Mouse (Mus musculus) forebrain, embryonic 16.5 days (tissue): ENCODE data around the gene Plod2. TPM values are rescaled to one million over a fixed set of nuclear protein-coding genes. Genes with fewer than 3 reads are reported as not detected.
A peak's percentile ranks its signal among the peaks of the same experiment; 100 is the strongest.

ENCODE experiments used
- ATAC-seq: fragments of 200-750 bp; cut with Nextera tagmentation; 2 replicates; pipeline ENCODE4 v1.8.0; 2017; ENCODE audit warnings: mild to moderate bottlenecking, moderate library complexity
- H3K27ac ChIP-seq: fragments of 300-500 bp; sonication (generic); 2 replicates; pipeline ENCODE4 v1.5.1; 2014; ENCODE audit warnings: low read length, control low read depth
- H3K27me3 ChIP-seq: fragments of 300-500 bp; sonication (generic); replicated peaks from 2 replicates; pipeline ENCODE4 v1.6.1; 2014; ENCODE audit warnings: low read length; ENCODE audit not compliant: control insufficient read depth, insufficient read depth
- H3K36me3 ChIP-seq: fragments of 300-500 bp; sonication (generic); 2 replicates; pipeline ENCODE4 v1.6.1; 2014; ENCODE audit not compliant: control insufficient read depth, insufficient read depth
- H3K4me1 ChIP-seq: fragments of 300-500 bp; sonication (generic); replicated peaks from 2 replicates; pipeline ENCODE4 v1.6.1; 2014; ENCODE audit warnings: low read length; ENCODE audit not compliant: control insufficient read depth, insufficient read depth
- H3K4me2 ChIP-seq: fragments of 300-500 bp; sonication (generic); 2 replicates; pipeline ENCODE4 v1.6.1; 2014; ENCODE audit warnings: mild to moderate bottlenecking, low read length, control low read depth
- H3K4me3 ChIP-seq: fragments of 300-500 bp; sonication (generic); replicated peaks from 2 replicates; pipeline ENCODE4 v1.5.1; 2014; ENCODE audit warnings: mild to moderate bottlenecking, low read length, control low read depth
- H3K9ac ChIP-seq: fragments of 300-500 bp; sonication (generic); replicated peaks from 2 replicates; pipeline ENCODE4 v1.6.1; 2014; ENCODE audit warnings: low read depth, low read length, control low read depth
- H3K9me3 ChIP-seq: fragments of 300-500 bp; sonication (generic); 2 replicates; pipeline ENCODE4 v1.6.1; 2016; ENCODE audit warnings: low read length; ENCODE audit not compliant: control insufficient read depth
- WGBS: fragments of 180-500 bp; shearing (Covaris S2); extraction: QIAGEN DNeasy Blood & Tissue Kit; methylation state at CpG from one replicate; pipeline ENCODE4 v1.1.7; 2014; 5-methylcytosine and 5-hydroxymethylcytosine counted together
- polyA plus RNA-seq: library from polyadenylated mRNA; unstranded; fragments of >200 nt; fragmentation: Nextera tagmentation; extraction: Ambion mirVana; gene quantifications from 2 replicates; pipeline ENCODE4 v1.2.1, GENCODE M21; 2015

The Plod2 gene
- polyA plus RNA-seq = 9.2 and 12.8 TPM in 2 replicates

- Histone ChIP-seq H3K27ac (peak within 1 kb of the TSS; percentile 67), H3K4me1 (peaks cover 9% of the 10 kb centered on the region), H3K4me2 (peak within 1 kb of the TSS; percentile 92), H3K9ac (peak within 1 kb of the TSS; percentile 87), H3K4me3 (peak within 1 kb of the TSS; percentile 98), H3K36me3 (no peaks in the 10 kb centered on the region), H3K9me3 (no peaks in the 10 kb centered on the region), H3K27me3 (no peaks in the 10 kb centered on the region)
- peak; percentile 90 for ATAC-seq
- WGBS = under 1% methylated on average over 65 of the region's 67 CpGs
These were observed at the start of gene Plod2 for GRCm38 (mm10) chr9:92541977-92542561. Gene Plod2 (plus strand): TSS chr9:92542223.

GRCm38 (mm10) chr9:92499710-92500410 lies 42.2 kb upstream of the Plod2 start:
- Histone ChIP-seq H3K36me3 (no peaks in the 10 kb centered on the region), H3K4me2 (no peak overlapping the region), H3K4me3 (no peak overlapping the region), H3K9me3 (no peaks in the 10 kb centered on the region), H3K4me1 (no peaks in the 10 kb centered on the region), H3K9ac (no peak overlapping the region), H3K27me3 (no peaks in the 10 kb centered on the region), H3K27ac (no peak overlapping the region)
- 36% methylated on average over 12 of the region's 12 CpGs for WGBS
- peak; percentile 90 for ATAC-seq

DNA sequence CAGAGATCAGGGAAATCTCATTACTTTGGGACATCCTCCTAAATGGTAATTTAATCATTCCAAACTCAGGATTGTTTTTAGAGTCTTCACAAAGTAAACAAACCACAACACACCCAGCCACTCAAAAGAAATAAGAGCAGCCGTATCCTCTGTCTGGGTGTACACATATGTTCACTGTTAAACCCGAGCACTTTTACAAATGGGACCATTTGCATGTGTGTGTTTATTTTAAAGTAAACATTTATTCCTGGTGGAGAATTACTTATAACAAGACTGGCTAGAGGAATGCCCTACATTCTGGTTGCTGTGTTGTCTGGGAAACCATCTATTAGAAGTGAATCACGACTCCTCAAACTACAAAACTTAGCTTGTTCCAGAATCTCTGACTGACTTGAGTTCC lies 37.8 kb upstream of the Plod2 start:
- H3K4me1 ChIP-seq = no peaks in the 10 kb centered on the region
- no peak overlapping the region for H3K27ac ChIP-seq
- H3K36me3 ChIP-seq = no peaks in the 10 kb centered on the region
- ATAC-seq = no peak
- H3K4me2 ChIP-seq = no peak overlapping the region
- no peak overlapping the region for H3K9ac ChIP-seq
- WGBS = 68% methylated on average over 3 of the region's 3 CpGs
- H3K4me3 ChIP-seq = no peak overlapping the region
- H3K9me3 ChIP-seq = no peaks in the 10 kb centered on the region
- no peaks in the 10 kb centered on the region for H3K27me3 ChIP-seq

DNA sequence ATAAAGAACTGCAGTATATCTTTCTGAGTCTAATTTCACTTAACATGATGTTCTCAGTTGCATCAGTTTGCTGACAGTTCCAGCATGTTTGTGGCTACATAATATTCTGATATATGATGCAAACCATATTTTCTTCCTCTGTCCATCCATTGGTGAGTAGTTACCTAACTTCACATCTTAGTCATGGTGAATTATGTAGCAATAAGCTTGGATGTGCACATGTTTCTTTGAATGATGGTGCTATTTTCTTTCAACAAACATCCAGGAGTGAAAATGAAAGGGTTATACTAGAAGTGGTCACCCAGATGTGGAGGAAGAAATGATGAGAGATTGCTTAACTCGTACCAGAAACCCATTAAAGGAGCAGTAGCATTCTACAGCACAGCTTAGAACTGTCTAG lies 37.1 kb upstream of the Plod2 start:
- WGBS = 66% methylated on average over 1 of the region's 1 CpGs
- ATAC-seq = no peak

DNA sequence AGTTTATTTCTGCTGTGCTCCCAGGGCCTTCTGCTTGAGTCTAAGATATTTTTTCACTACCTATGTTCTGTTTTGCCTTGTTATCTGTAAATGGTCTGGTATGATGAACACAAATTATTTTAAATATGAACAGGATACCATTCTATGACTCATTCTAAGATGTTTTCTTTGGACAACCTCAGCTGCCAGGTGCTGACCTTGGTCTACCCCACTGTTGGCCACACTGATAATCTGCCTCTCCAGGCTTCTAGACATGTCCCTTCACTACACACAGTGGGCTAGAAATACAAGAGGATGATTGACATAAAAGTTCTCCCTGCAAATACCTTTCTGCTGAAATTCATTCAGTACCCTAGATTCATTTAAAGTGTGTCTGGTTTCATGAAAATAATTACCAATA lies 30.3 kb upstream of the Plod2 start:
- Histone ChIP-seq H3K9ac (no peak overlapping the region), H3K27me3 (no peaks in the 10 kb centered on the region), H3K4me1 (no peaks in the 10 kb centered on the region), H3K4me2 (no peak overlapping the region), H3K9me3 (no peaks in the 10 kb centered on the region), H3K4me3 (no peak overlapping the region), H3K36me3 (no peaks in the 10 kb centered on the region), H3K27ac (no peak overlapping the region)
- ATAC-seq = no peak

More for the DNA sequence above, 37.1 kb upstream of the Plod2 start:
- H3K9me3 ChIP-seq = no peaks in the 10 kb centered on the region
- H3K27me3 ChIP-seq = no peaks in the 10 kb centered on the region
- no peak overlapping the region for H3K27ac ChIP-seq
- H3K4me1 ChIP-seq = no peaks in the 10 kb centered on the region
- H3K4me2 ChIP-seq = no peak overlapping the region
- H3K4me3 ChIP-seq = no peak overlapping the region
- H3K36me3 ChIP-seq = no peaks in the 10 kb centered on the region
- H3K9ac ChIP-seq = no peak overlapping the region

DNA sequence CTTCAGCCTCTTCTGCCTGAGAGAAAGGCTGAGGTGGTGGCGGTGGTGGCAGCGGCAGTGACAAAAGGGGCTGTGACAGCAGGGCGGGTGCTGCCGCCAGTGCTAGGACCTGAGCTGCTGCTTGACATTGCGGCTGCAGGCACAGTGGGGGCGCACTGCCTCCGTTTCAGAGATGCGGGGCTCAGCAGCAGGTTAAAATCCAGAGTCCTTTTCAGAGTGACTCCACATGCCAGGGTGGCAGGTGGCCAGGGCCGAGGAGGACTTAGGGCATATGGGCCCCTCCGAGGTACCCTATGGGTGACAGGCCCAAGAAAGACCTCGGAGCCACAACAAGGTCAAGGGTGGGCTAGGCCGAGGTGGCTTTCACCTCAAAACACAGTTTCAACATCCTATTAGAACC lies 25.0 kb upstream of the Plod2 start:
- H3K4me1 ChIP-seq = no peaks in the 10 kb centered on the region
- no peak overlapping the region for H3K27ac ChIP-seq
- 97% methylated on average over 12 of the region's 12 CpGs for WGBS
- H3K9ac ChIP-seq = no peak overlapping the region
- H3K4me3 ChIP-seq = no peak overlapping the region
- H3K4me2 ChIP-seq = no peak overlapping the region
- no peaks in the 10 kb centered on the region for H3K36me3 ChIP-seq
- H3K9me3 ChIP-seq = no peaks in the 10 kb centered on the region; the same call in 1 of the 2 replicates
- H3K27me3 ChIP-seq = no peaks in the 10 kb centered on the region
- ATAC-seq = no peak

DNA sequence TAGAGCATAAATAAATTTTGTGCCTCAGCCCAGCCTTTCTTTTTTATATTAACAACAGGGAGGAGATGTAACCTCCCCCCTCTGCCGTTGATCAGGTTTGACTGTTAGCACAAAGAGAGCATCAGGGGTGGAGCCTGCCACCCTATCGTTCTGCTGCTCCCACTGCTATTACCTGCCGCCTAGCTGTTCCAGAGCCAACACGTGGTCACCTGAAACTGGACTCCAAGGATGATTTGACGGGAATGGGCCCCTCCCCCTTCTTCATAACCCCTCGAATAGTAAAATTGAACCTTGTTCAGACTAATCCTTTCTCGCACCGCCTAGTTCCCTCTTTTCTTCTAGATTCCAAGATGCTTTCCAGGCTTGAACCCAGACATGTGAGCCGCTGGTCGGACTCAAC lies 21.3 kb upstream of the Plod2 start:
- H3K4me1 ChIP-seq = no peaks in the 10 kb centered on the region
- H3K4me3 ChIP-seq = no peak overlapping the region
- no peak for ATAC-seq
- H3K9ac ChIP-seq = no peak overlapping the region
- no peaks in the 10 kb centered on the region; the same call in 1 of the 2 replicates for H3K9me3 ChIP-seq
- 83% methylated on average over 10 of the region's 10 CpGs for WGBS
- no peak overlapping the region for H3K4me2 ChIP-seq
- H3K27me3 ChIP-seq = no peaks in the 10 kb centered on the region
- no peaks in the 10 kb centered on the region for H3K36me3 ChIP-seq
- H3K27ac ChIP-seq = no peak overlapping the region

DNA sequence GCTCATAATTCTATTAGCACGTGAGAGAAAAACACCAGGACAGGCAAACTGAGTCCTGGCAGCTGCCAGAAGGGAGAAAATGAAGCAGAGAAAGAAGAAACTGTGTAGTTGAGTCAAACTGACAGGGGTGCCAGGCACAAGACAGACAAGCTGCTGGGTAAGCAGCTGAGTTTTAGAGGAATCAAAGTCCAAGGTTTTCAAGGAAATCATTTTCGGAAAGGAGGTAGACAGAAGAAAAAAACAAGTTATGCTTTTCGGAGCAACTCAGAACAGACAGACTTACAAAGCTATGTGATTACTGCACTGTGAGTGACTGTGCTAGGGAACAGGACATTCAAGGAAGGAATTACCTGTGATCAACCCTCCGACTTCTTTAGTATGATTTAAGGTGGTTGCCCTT lies 17.5 kb upstream of the Plod2 start:
- 83% methylated on average over 4 of the region's 4 CpGs for WGBS
- H3K4me1 ChIP-seq = no peaks in the 10 kb centered on the region
- no peak overlapping the region for H3K4me3 ChIP-seq
- no peak overlapping the region for H3K9ac ChIP-seq
- no peak overlapping the region for H3K27ac ChIP-seq
- H3K27me3 ChIP-seq = no peaks in the 10 kb centered on the region
- no peaks in the 10 kb centered on the region for H3K36me3 ChIP-seq
- no peak overlapping the region for H3K4me2 ChIP-seq
- no peak for ATAC-seq
- H3K9me3 ChIP-seq = no peaks in the 10 kb centered on the region

GRCm38 (mm10) chr9:92530055-92530454 lies 12.0 kb upstream of the Plod2 start:
- no peaks in the 10 kb centered on the region for H3K4me1 ChIP-seq
- no peak for ATAC-seq
- H3K4me3 ChIP-seq = no peak overlapping the region
- WGBS = 72% methylated on average over 3 of the region's 3 CpGs
- no peak overlapping the region for H3K9ac ChIP-seq
- no peak overlapping the region for H3K27ac ChIP-seq
- no peak overlapping the region for H3K4me2 ChIP-seq
- no peaks in the 10 kb centered on the region for H3K9me3 ChIP-seq
- no peaks in the 10 kb centered on the region for H3K36me3 ChIP-seq
- H3K27me3 ChIP-seq = no peaks in the 10 kb centered on the region
